Mouse (Mus musculus): ENCODE data around the gene Tmem236. TPM values are rescaled to one million over a fixed set of nuclear protein-coding genes. Genes with fewer than 3 reads are reported as not detected.
A peak's percentile ranks its signal among the peaks of the same experiment; 100 is the strongest.

The Tmem236 gene
- total and polyA plus RNA-seq, 3 experiments: 0.05 TPM; not detected in 2

DNA sequence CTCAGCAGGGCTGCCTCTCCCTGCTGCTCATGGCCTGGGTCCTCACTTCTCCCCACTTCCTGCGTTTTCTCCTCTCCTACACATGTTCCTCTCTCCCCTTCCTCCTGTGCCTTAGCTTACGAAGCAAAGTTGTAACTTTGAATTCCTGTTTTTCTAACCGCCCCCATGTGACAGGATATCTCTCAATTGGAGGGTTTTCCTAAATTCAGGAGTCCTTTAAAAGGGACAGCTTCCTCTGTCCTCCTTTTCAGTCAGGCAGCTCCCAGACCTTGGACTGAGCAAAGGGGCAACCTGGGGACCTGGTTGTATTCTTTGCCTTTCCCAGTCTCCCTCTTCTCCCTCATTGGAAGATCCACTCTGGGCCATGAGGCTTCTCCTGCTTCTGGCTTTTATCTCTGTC, 54.8 kb downstream of the Tmem236 start, which contains the start of gene Mrc1:
Gene Mrc1, plus strand, starts transcription at position 244 of the 400 bp plus-strand sequence.
- Histone ChIP-seq H3K36me3 (replicated peaks in 1 of 2; ENCODE audit: control insufficient read depth in 1 of 2, insufficient read depth in 1 of 2, low read length in 1 of 2) (no peaks in the 10 kb centered on the region), H3K9me3 (replicated peaks; ENCODE audit: low read length) (no peaks in the 10 kb centered on the region), H3K9ac (ENCODE audit: insufficient read depth, low read depth) (no peak within 1 kb of the TSS), H3K4me3 (replicated peaks in 1 of 3; ENCODE audit: low read depth in 2 of 3, low read length in 2 of 3, poor library complexity in 1 of 3) (no peak within 1 kb of the TSS), H3K79me2 (replicated peaks; ENCODE audit: control insufficient read depth, extremely low read depth, insufficient read depth, poor library complexity, severe bottlenecking) (no peaks in the 10 kb centered on the region), H3K27me3 (replicated peaks) (no peaks in the 10 kb centered on the region), H3K4me1 (ENCODE audit: control insufficient read depth in 1 of 2, insufficient read depth in 2 of 2) (peaks cover 0 to 38% of the 10 kb centered on the region in 2 experiments; a peak in 2 of 4 replicates), H3K27ac (ENCODE audit: insufficient read depth, low read depth) (no peak within 1 kb of the TSS), H3K4me2 (ENCODE audit: insufficient read depth, low read depth, poor library complexity, severe bottlenecking) (peak within 1 kb of the TSS; percentile 24; the same call in 1 of the 2 replicates)
- TF ChIP-seq SMC3 (IDR thresholded peaks at IDR 0.05; ENCODE audit: low read depth, low read length) (no peak), TCF12 (IDR thresholded peaks at IDR 0.05; ENCODE audit: low read depth, low read length) (no peak), NRF1 (IDR thresholded peaks at IDR 0.05; ENCODE audit: low read depth, low read length) (no peak), NELFE (IDR thresholded peaks at IDR 0.05; ENCODE audit: low read depth, low read length) (no peak), GABPA (IDR thresholded peaks at IDR 0.05; ENCODE audit: insufficient replicate concordance, low read depth, low read length) (no peak), CTCF (conservative IDR thresholded peaks at IDR 0.05 in 1 of 2, IDR thresholded peaks at IDR 0.05 in 1 of 2; ENCODE audit: low read depth in 2 of 2, low read length in 2 of 2) (no peak), KAT2A (IDR thresholded peaks at IDR 0.05; ENCODE audit: insufficient replicate concordance, low read length) (no peak), MEF2A (IDR thresholded peaks at IDR 0.05; ENCODE audit: borderline replicate concordance, low read depth, low read length) (no peak), ZNF384 (IDR thresholded peaks at IDR 0.05; ENCODE audit: low read depth, low read length) (no peak), EP300 (IDR thresholded peaks at IDR 0.05; ENCODE audit: low read length) (no peak)
- in situ Hi-C loops (cut with MboI; ENCODE audit: low pct_ligation_motif_present, low pct_unique_long_range_greater_than_20kb, low sequenced_read_pairs): no loop called here
- no peak for DNase-seq (ENCODE audit: extremely low read depth)
- dilution Hi-C loops (cut with MboI; ENCODE audit: extremely low pct_ligation_motif_present, extremely low pct_unique_long_range_greater_than_20kb, low sequenced_read_pairs): no loop called here

GRCm38 (mm10) chr2:14229979-14230378, 55.7 kb downstream of the Tmem236 start:
- H3K4me1 ChIP-seq (ENCODE audit: control insufficient read depth in 1 of 2, insufficient read depth in 2 of 2): peaks cover 0 to 39% of the 10 kb centered on the region in 2 experiments; a peak in 2 of 4 replicates
- H3K9ac ChIP-seq (ENCODE audit: insufficient read depth, low read depth): no peak overlapping the region
- no peaks in the 10 kb centered on the region for H3K9me3 ChIP-seq (replicated peaks; ENCODE audit: low read length)
- H3K27me3 ChIP-seq (replicated peaks): no peaks in the 10 kb centered on the region
- H3K79me2 ChIP-seq (replicated peaks; ENCODE audit: control insufficient read depth, extremely low read depth, insufficient read depth, poor library complexity, severe bottlenecking): no peaks in the 10 kb centered on the region
- dilution Hi-C loops (cut with MboI; ENCODE audit: extremely low pct_ligation_motif_present, extremely low pct_unique_long_range_greater_than_20kb, low sequenced_read_pairs) (no loop called here), in situ Hi-C loops (cut with MboI; ENCODE audit: low pct_ligation_motif_present, low pct_unique_long_range_greater_than_20kb, low sequenced_read_pairs) (no loop called here)
- H3K4me2 ChIP-seq (ENCODE audit: insufficient read depth, low read depth, poor library complexity, severe bottlenecking): no peak overlapping the region
- H3K36me3 ChIP-seq (replicated peaks in 1 of 2; ENCODE audit: control insufficient read depth in 1 of 2, insufficient read depth in 1 of 2, low read length in 1 of 2): no peaks in the 10 kb centered on the region
- DNase-seq (ENCODE audit: extremely low read depth): no peak
- H3K4me3 ChIP-seq (replicated peaks in 1 of 3; ENCODE audit: low read depth in 2 of 3, low read length in 2 of 3, poor library complexity in 1 of 3): no peak overlapping the region
- TF ChIP-seq MAX (IDR thresholded peaks at IDR 0.05; ENCODE audit: low read length): no peak
- no peak for TF ChIP-seq ZKSCAN1 (IDR thresholded peaks at IDR 0.05; ENCODE audit: borderline replicate concordance, low read depth, low read length)
- TF ChIP-seq ZMIZ1 (IDR thresholded peaks at IDR 0.05; ENCODE audit: low read depth, low read length): no peak
- TF ChIP-seq CTCF (conservative IDR thresholded peaks at IDR 0.05 in 1 of 2, IDR thresholded peaks at IDR 0.05 in 1 of 2; ENCODE audit: low read depth in 2 of 2, low read length in 2 of 2): no peak
- TF ChIP-seq MAFK (IDR thresholded peaks at IDR 0.05; ENCODE audit: insufficient replicate concordance, low read length): peak; percentile 95
- TF ChIP-seq MYC (IDR thresholded peaks at IDR 0.05; ENCODE audit: low read depth, low read length): no peak
- no peak overlapping the region for H3K27ac ChIP-seq (ENCODE audit: insufficient read depth, low read depth)
